Mouse (Mus musculus): Measurements from ENCODE around the gene Foxp1.

DNA sequence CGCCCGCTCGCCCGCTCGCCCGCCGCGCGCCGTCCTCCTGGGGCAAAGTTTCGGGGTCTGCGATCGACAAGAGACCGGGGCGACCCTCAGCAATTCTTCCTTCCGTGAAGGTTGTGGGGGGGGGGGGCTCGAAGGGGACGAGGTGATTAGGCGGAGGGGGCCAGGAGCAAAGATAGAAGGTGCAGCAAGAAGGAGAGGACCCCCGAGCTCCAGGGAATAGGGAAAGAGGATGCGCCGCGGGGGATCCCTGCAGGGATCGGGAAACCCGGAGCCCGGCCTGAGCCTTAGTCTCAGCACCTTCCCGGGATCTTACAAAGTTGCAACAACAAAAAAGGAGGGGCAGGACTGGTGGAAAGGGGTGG lies 1.9 kb downstream of the Foxp1 start:
- no peak for TF ChIP-seq CTCF (IDR thresholded peaks at IDR 0.05; ENCODE audit: low read depth)
- TF ChIP-seq EP300 (IDR thresholded peaks at IDR 0.05; ENCODE audit: low read depth) = no peak
